Mouse (Mus musculus) heart, embryonic 12.5 days (tissue): ENCODE data around the gene Ifi209. TPM values are rescaled to one million over a fixed set of nuclear protein-coding genes. Genes with fewer than 3 reads are reported as not detected.
"Not testable (repeated sequence)": the region's sequence is repeated elsewhere in the genome, so short reads cannot be mapped to it uniquely, and the experiment has no call there.

Experiments used
- ATAC-seq: fragments of 200-750 bp; cut with Nextera tagmentation; 2 replicates; pipeline ENCODE4 v1.8.0; 2017; ENCODE audit warnings: moderate TSS enrichment, moderate library complexity; ENCODE audit not compliant: insufficient number of reproducible peaks, low FRiP score
- H3K27ac ChIP-seq: fragments of 300-500 bp; sonication (generic); 2 replicates; pipeline ENCODE4 v1.5.1; 2016; ENCODE audit warnings: mild to moderate bottlenecking, moderate library complexity; ENCODE audit not compliant: poor library complexity, severe bottlenecking
- H3K27me3 ChIP-seq: fragments of 300-500 bp; sonication (generic); replicated peaks from 2 replicates; pipeline ENCODE4 v1.6.1; 2016; ENCODE audit warnings: mild to moderate bottlenecking, moderate library complexity
- H3K36me3 ChIP-seq: fragments of 300-500 bp; sonication (generic); 2 replicates; pipeline ENCODE4 v1.6.1; 2016; ENCODE audit warnings: mild to moderate bottlenecking, moderate library complexity
- H3K4me1 ChIP-seq: fragments of 300-500 bp; sonication (generic); replicated peaks from 2 replicates; pipeline ENCODE4 v1.6.1; 2016; ENCODE audit warnings: mild to moderate bottlenecking
- H3K4me2 ChIP-seq: fragments of 300-500 bp; sonication (generic); 2 replicates; pipeline ENCODE4 v1.6.1; 2016; ENCODE audit warnings: mild to moderate bottlenecking, moderate library complexity
- H3K4me3 ChIP-seq: fragments of 300-500 bp; sonication (generic); 2 replicates; pipeline ENCODE4 v1.5.1; 2016; ENCODE audit warnings: mild to moderate bottlenecking
- H3K9ac ChIP-seq: fragments of 300-500 bp; sonication (generic); 2 replicates; pipeline ENCODE4 v1.6.1; 2016; ENCODE audit warnings: mild to moderate bottlenecking, moderate library complexity
- H3K9me3 ChIP-seq: fragments of 300-500 bp; sonication (generic); replicated peaks from 2 replicates; pipeline ENCODE4 v1.6.1; 2016; ENCODE audit warnings: mild to moderate bottlenecking, moderate library complexity
- WGBS: fragments of 180-500 bp; shearing (Covaris S2); methylation state at CpG from one replicate; pipeline ENCODE4 v1.1.7; 2016; 5-methylcytosine and 5-hydroxymethylcytosine counted together
- polyA plus RNA-seq: library from polyadenylated mRNA; unstranded; fragments of >200 nt; fragmentation: Nextera tagmentation; extraction: Ambion mirVana; gene quantifications from 2 replicates; pipeline ENCODE4 v1.2.1, GENCODE M21; 2016

The Ifi209 gene
- polyA plus RNA-seq, result 0.05 and 0.06 TPM in 2 replicates

DNA sequence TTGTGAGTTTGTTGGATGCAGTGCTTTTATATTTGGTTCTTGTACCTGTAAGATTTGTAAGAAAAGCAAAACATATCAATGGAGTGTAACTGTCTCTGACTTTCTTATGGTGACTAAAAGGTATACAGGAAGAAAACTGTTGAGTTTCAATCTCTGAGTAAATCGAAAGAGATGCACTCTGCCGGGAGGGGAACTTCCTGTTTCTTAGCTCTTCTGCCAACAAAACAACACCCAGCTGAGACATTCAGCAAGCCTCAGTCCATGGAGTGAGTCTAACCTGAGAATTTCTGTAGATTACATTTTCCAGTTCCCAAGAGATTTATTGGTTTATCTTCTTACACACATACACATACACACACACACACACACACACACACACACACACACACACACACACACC is at the start of gene Ifi209:
Gene Ifi209, plus strand, starts transcription at position 296 of the 400 bp plus-strand sequence.
- not testable (repeated sequence) for H3K4me3 ChIP-seq, H3K4me2 ChIP-seq, H3K9ac ChIP-seq, H3K36me3 ChIP-seq, H3K4me1 ChIP-seq, H3K27ac ChIP-seq, ATAC-seq, H3K9me3 ChIP-seq, H3K27me3 ChIP-seq
- whole genome bisulfite sequencing, result 76% methylated on average over 2 of the region's 2 CpGs

GRCm38 (mm10) chr1:173589698-173590097 is 41.0 kb upstream of the Ifi209 start:
- H3K9me3 ChIP-seq, H3K27ac ChIP-seq, H3K36me3 ChIP-seq, H3K27me3 ChIP-seq, H3K4me3 ChIP-seq, H3K4me2 ChIP-seq, ATAC-seq, H3K4me1 ChIP-seq, H3K9ac ChIP-seq: not testable (repeated sequence)
- WGBS, result 90% methylated on average over 2 of the region's 2 CpGs

DNA sequence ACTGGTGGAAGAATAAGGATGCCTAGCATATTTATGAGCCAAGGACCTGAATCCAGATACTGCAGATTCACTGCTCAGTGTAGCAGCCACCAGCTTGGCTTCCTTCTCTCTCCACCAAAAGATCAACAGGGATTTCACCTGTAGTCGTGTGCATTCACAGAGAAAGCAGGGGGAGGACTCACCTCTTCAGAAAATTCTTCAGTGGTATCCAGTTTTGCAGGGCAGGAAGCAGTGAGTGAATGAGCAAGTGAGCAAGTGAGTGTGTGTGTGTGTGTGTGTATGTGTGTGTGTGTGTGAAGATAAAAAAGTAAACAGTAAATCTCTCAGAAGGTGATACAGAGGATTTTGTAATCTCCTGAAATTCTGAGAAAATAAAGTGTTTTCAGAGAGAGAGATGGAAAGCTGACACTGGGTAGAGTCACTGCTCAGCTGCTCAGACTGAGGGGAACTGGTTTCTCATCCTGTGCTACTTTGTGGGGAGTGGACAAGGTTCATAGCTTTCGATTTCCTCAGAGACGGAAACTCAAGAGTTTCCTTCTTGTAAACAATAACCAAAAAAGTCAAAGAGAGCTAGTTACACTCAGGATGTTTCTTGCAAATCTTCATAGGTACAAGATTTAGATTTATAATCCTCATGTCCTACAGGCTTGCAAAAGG is 31.8 kb upstream of the Ifi209 start, which contains the start of gene Ifi213:
Gene Ifi213, minus strand, starts transcription at position 437 of the 657 bp plus-strand sequence.
- not testable (repeated sequence) for ATAC-seq, H3K9ac ChIP-seq, H3K4me1 ChIP-seq, H3K4me3 ChIP-seq, H3K27me3 ChIP-seq, H3K27ac ChIP-seq, H3K9me3 ChIP-seq, H3K36me3 ChIP-seq, H3K4me2 ChIP-seq
- 63% methylated on average over 3 of the region's 3 CpGs for WGBS

GRCm38 (mm10) chr1:173610291-173610690 is 20.4 kb upstream of the Ifi209 start:
- not testable (repeated sequence) for H3K27me3 ChIP-seq, H3K4me2 ChIP-seq, H3K9me3 ChIP-seq, H3K27ac ChIP-seq, H3K4me3 ChIP-seq, H3K36me3 ChIP-seq, H3K9ac ChIP-seq, ATAC-seq, H3K4me1 ChIP-seq
- WGBS, result 77% methylated on average over 3 of the region's 3 CpGs

DNA sequence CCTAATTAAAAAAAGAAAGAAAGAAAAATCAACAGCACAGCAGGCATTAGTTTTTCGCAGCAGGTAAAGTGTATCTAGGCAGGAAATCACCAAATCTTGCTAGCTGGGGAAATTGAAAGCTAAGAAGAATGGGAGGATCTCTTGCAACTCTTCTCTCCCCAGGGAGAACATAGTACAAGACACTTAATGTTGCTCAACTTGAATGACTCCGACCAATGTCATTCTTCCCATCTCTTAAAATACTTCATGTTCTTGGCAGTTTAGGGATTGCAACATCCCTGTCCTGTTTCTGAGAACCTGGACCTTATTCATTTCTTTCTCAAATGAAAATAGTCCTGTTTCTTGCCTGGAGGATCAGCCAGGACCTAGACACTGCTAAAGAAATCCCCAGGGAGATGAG is 8.5 kb upstream of the Ifi209 start:
- H3K36me3 ChIP-seq, H3K4me1 ChIP-seq, H3K9ac ChIP-seq, H3K27me3 ChIP-seq, H3K4me2 ChIP-seq, H3K4me3 ChIP-seq, H3K9me3 ChIP-seq, ATAC-seq, H3K27ac ChIP-seq: not testable (repeated sequence)
- WGBS, result 75% methylated on average over 2 of the region's 2 CpGs

DNA sequence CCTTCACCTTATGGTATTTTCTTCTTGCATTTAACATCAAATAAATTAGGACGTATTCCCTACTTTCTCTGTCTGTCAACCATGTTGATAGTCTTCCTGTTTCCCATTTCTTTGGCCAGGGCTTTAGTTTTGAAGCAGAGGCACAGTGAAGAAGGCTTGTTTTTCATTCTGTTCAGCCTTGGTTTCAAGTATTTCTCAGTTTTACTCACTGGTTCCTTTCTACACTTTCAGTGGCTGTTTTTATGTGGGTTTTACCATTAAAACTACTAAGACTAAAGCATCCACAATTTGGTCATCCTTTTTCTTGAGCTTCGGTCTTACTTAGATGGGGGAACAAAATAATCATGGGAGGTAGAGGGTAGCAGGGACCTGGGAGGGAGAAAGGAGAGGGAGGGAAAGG is 6.7 kb upstream of the Ifi209 start:
- no peak overlapping the region for H3K9ac ChIP-seq
- H3K27me3 ChIP-seq, result no peaks in the 10 kb centered on the region
- no peaks in the 10 kb centered on the region for H3K4me1 ChIP-seq
- no peaks in the 10 kb centered on the region for H3K9me3 ChIP-seq
- ATAC-seq, result no peak
- H3K4me2 ChIP-seq, result no peak overlapping the region
- WGBS, result 77% methylated on average over 2 of the region's 2 CpGs
- no peak overlapping the region for H3K27ac ChIP-seq
- H3K36me3 ChIP-seq, result no peaks in the 10 kb centered on the region
- H3K4me3 ChIP-seq, result no peak overlapping the region

- WGBS, result 52% methylated on average over 2 of the region's 2 CpGs
- no peaks in the 10 kb centered on the region for H3K9me3 ChIP-seq
- no peak overlapping the region for H3K9ac ChIP-seq
- H3K36me3 ChIP-seq, result no peaks in the 10 kb centered on the region
- H3K4me2 ChIP-seq, result no peak overlapping the region
- ATAC-seq, result no peak
- no peaks in the 10 kb centered on the region for H3K4me1 ChIP-seq
- no peak overlapping the region for H3K4me3 ChIP-seq
- H3K27ac ChIP-seq, result no peak overlapping the region
- no peaks in the 10 kb centered on the region for H3K27me3 ChIP-seq
Observed at GRCm38 (mm10) chr1:173626686-173627085, 4.0 kb upstream of the Ifi209 start.

GRCm38 (mm10) chr1:173633969-173634645 is 3.4 kb downstream of the Ifi209 start:
- 76% methylated on average over 5 of the region's 5 CpGs for WGBS
- Histone ChIP-seq H3K4me2 (no peak overlapping the region), H3K4me1 (no peaks in the 10 kb centered on the region)

GRCm38 (mm10) chr1:173645393-173645792 is 14.7 kb downstream of the Ifi209 start:
- ATAC-seq, result no peak
- 68% methylated on average over 2 of the region's 2 CpGs for WGBS
- H3K9ac ChIP-seq, result no peak overlapping the region

More at GRCm38 (mm10) chr1:173633969-173634645, 3.4 kb downstream of the Ifi209 start:
- no peaks in the 10 kb centered on the region for H3K27me3 ChIP-seq
- no peak overlapping the region for H3K27ac ChIP-seq
- H3K9me3 ChIP-seq, result no peaks in the 10 kb centered on the region
- no peaks in the 10 kb centered on the region for H3K36me3 ChIP-seq
- no peak overlapping the region for H3K9ac ChIP-seq
- no peak overlapping the region for H3K4me3 ChIP-seq
- no peak for ATAC-seq

GRCm38 (mm10) chr1:173657973-173658372 is 27.3 kb downstream of the Ifi209 start:
- 67% methylated on average over 4 of the region's 4 CpGs for WGBS
- Histone ChIP-seq H3K4me2 (no peak overlapping the region), H3K4me3 (no peak overlapping the region), H3K27ac (no peak overlapping the region), H3K9me3 (no peaks in the 10 kb centered on the region), H3K36me3 (no peaks in the 10 kb centered on the region), H3K27me3 (no peaks in the 10 kb centered on the region), H3K4me1 (no peaks in the 10 kb centered on the region), H3K9ac (no peak overlapping the region)
- no peak for ATAC-seq

More at GRCm38 (mm10) chr1:173645393-173645792, 14.7 kb downstream of the Ifi209 start:
- H3K9me3 ChIP-seq, result no peaks in the 10 kb centered on the region
- H3K27me3 ChIP-seq, result no peaks in the 10 kb centered on the region
- H3K4me2 ChIP-seq, result no peak overlapping the region
- no peaks in the 10 kb centered on the region for H3K36me3 ChIP-seq
- no peaks in the 10 kb centered on the region for H3K4me1 ChIP-seq
- H3K27ac ChIP-seq, result no peak overlapping the region
- no peak overlapping the region for H3K4me3 ChIP-seq

DNA sequence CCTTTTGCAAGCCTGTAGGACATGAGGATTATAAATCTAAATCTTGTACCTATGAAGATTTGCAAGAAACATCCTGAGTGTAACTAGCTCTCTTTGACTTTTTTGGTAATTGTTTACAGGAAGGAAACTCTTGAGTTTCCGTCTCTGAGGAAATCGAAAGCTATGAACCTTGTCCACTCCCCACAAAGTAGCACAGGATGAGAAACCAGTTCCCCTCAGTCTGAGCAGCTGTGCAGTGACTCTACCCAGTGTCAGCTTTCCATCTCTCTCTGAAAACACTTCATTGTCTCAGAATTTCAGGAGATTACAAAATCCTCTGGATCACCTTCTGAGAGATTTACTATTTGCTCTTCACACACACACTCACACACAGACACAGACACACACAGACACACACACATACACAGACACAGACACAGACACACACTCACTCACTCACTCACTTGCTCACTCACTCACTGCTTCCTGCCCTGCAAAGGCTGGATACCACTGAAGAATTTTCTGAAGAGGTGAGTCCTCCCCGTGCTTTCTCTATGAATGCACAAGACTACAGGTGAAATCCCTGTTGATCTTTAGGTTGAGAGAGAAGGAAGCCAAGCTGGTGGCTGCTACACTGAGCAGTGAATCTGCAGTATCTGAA is 42.9 kb downstream of the Ifi209 start, which contains the start of gene Ifi208:
Gene Ifi208, plus strand, starts transcription at position 218 of the 640 bp plus-strand sequence.
- 45% methylated on average over 3 of the region's 3 CpGs for WGBS
- not testable (repeated sequence) for H3K9me3 ChIP-seq, H3K4me3 ChIP-seq

More for the DNA sequence above, 42.9 kb downstream of the Ifi209 start, which contains the start of gene Ifi208:
- H3K36me3 ChIP-seq, H3K4me2 ChIP-seq, H3K4me1 ChIP-seq, H3K27ac ChIP-seq, H3K9ac ChIP-seq, ATAC-seq, H3K27me3 ChIP-seq: not testable (repeated sequence)
